Mouse (Mus musculus): ENCODE results near the gene Fam229a.

DNA sequence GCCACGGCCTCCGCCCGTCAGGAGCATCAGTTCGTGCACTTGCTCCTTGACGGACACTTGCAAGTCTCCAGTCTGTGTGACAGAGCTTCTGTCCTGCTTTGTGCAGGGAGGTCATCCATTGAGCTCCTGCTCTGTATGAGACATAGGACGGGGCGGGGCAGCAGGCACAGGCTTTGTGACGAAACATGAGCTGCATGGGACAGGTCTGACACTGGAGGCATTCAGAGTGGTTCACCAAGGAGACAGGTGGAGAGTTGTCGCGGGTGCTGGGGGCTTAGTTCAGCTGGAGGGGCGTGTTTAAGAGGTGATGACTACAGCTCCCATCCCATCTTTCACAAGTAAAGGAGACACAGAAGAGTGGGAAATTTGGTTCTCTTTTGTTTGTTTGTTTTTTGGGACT is 14.9 kb upstream of the Fam229a start:
- TF ChIP-seq CTCF (IDR thresholded peaks at IDR 0.05; ENCODE audit: low read depth) (no peak), EP300 (IDR thresholded peaks at IDR 0.05; ENCODE audit: low read depth) (no peak)

Data from liver, postnatal 0 days (tissue).